Mouse (Mus musculus): ENCODE data around the gene Abca9.

Abca9 gene

DNA sequence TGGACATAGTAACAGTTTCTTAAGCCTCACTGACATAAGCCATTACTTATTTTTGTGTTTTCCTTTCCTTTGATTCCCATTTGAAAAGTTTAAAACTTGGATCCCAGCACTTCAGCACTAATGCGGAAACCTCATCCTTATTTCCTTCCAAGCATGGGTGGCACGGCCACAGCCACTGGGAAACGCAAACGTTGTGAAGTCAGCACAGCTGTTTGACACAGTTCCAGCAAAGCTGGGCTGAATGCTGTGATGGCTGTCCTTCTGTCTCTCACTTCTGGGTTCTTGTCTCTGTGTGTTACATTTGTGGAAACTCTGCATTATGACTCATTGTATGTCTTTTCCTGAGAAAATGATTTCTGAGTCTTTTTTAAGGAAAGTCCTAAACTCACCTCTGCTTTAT lies 107.0 kb downstream of the Abca9 start:
- CTCF ChIA-PET, result no interaction called here

DNA sequence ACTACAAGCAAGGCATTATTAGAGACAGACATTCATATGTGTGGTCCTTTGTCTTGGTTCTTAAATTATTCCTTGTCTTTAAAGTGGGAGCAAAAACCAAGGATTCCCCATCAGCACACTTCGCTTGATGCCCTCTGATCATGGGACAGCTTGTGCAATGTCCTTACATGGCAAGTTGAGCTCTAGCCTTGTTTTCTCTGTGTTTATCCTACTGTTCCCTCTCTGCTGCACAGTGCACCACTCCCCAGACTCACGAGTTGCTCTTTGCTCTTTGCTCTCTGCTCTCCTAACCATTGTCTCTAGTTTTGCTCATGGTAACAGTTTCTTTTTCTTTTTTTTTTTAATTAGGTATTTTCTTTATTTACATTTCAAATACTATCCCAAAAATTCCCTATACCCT lies 107.9 kb downstream of the Abca9 start:
- CTCF ChIA-PET, result no interaction called here

DNA sequence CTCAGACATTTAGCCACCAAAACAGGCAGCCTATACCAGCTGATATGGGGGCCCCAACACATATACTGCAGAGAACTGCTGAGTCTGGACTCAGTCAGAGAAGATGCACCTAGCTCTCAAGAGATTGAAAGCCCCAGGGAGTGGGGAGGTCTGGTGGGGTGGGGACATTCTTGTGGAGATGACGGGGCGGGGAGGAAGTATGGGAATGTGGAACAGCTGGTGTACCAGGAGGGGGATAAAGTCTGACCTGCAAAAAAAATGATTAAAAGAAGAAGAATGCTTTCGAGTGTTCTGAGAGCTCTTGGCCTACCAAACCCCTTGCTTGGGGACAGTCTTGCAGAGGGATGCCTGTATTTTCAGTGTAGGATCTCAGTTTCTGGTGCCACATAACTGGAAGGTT lies 114.3 kb downstream of the Abca9 start:
- CTCF ChIA-PET, result no interaction called here

Data from spleen, embryonic (tissue).